Mouse (Mus musculus) G1E (cell line): ENCODE data around the gene Hyal3.

ENCODE experiments used
- CTCF ChIP-seq: IDR thresholded peaks from 2 replicates; pipeline ENCODE4 v1.5.1; 2012; ENCODE audit warnings: low read depth, low read length, inconsistent platforms, mixed read lengths
- GATA1 ChIP-seq: IDR thresholded peaks from 2 replicates; pipeline ENCODE4 v1.6.1; 2012; ENCODE audit warnings: borderline replicate concordance, low read length, inconsistent platforms, mixed read lengths
- GATA2 ChIP-seq: IDR thresholded peaks from 2 replicates; pipeline ENCODE4 v1.6.1; 2012; ENCODE audit warnings: low read depth, low read length, inconsistent platforms, borderline replicate concordance
- POLR2AphosphoS5 ChIP-seq: IDR thresholded peaks from 2 replicates; pipeline ENCODE4 v1.6.1; 2012; ENCODE audit warnings: low read depth, low read length, inconsistent platforms; ENCODE audit not compliant: insufficient replicate concordance
- TAL1 ChIP-seq: conservative IDR thresholded peaks from 2 replicates; pipeline ENCODE4 v1.6.1; 2012; ENCODE audit warnings: low read depth, low read length, inconsistent platforms, mixed read lengths

- TF ChIP-seq CTCF = no peak
- TF ChIP-seq GATA2 = no peak
- no peak for TF ChIP-seq GATA1
- no peak for TF ChIP-seq TAL1
- no peak for TF ChIP-seq POLR2AphosphoS5
These were observed 16.3 kb downstream of the Hyal3 start for GRCm38 (mm10) chr9:107596619-107597569.
